Mouse (Mus musculus): ENCODE results near the gene Csnk1d. TPM values are rescaled to one million over a fixed set of nuclear protein-coding genes. Genes with fewer than 3 reads are reported as not detected.

Gene Csnk1d
- 132 and 133 TPM in 2 replicates for polyA plus RNA-seq (2015; fragmentation: Nextera tagmentation; extraction: Ambion mirVana)

DNA sequence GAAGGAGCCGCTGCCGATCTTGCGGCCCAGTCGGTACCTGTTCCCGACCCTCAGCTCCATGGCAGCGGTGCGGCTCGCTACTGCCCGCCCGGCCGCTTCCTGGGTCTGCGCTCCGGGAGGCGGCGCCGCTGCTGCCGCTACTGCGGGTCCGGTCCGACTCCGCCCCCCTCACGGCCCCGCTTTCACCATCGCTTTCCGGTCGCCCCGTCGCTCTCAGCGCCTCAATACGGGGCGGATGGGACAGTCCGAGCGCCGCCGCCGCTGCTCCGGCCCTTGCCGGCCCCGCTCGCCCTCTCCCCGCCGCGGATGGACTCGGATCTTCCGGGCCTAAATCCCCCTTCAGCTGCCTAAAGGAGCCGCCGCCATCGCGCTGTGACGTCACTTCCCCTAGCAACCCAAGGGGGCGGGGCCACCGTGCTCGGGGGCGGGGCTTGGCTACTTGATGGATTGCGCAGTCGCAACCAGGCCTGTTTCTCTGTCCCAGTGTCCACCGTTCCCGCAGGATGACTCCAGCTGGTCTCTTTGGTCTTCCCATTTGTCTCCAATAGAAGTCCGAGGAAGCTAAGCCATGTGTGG, at the start of gene Csnk1d:
Gene Csnk1d (minus strand): TSS at position 380 of the 576 bp plus-strand sequence.
- ATAC-seq (ENCODE audit: borderline replicate concordance, extremely low read depth, low FRiP score, low TSS enrichment): peak; percentile 89
- H3K27ac ChIP-seq: peak within 1 kb of the TSS; percentile 91
- H3K27me3 ChIP-seq: no peaks in the 10 kb centered on the region
- H3K9me3 ChIP-seq: no peaks in the 10 kb centered on the region
- peaks cover 2% of the 10 kb centered on the region; the same call in 1 of the 2 replicates for H3K36me3 ChIP-seq
- under 1% methylated on average over 59 of the region's 59 CpGs for WGBS
- H3K9ac ChIP-seq: peak within 1 kb of the TSS; percentile 100
- peak within 1 kb of the TSS; percentile 83 for H3K4me3 ChIP-seq
- peak within 1 kb of the TSS; percentile 63 for H3K4me2 ChIP-seq
- H3K4me1 ChIP-seq: peaks cover 35% of the 10 kb centered on the region

DNA sequence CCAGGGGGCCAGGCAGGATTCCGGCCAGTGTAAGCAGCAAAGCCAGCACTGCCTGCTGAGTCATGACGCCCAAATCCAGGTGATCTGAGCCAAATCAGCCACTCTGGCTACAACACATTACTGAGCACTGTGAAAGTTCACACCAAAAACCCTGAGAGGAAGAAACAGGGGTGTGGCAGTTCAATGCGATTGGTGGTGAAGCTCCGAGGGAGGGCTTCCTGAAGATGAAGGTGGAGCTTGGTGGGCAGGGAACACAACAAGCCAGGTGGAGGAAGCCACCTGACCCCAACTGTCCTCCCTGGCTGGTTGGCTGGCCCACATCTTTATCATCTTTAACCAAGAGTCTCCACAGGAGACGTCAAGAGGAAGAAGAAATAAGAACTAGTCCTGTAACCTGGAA, 48.2 kb upstream of the Csnk1d start, which contains the start of gene Cd7:
Gene Cd7 (minus strand): TSS at position 117 of the 400 bp plus-strand sequence.
- ATAC-seq (ENCODE audit: borderline replicate concordance, extremely low read depth, low FRiP score, low TSS enrichment): no peak
- WGBS: 64% methylated on average over 5 of the region's 5 CpGs

DNA sequence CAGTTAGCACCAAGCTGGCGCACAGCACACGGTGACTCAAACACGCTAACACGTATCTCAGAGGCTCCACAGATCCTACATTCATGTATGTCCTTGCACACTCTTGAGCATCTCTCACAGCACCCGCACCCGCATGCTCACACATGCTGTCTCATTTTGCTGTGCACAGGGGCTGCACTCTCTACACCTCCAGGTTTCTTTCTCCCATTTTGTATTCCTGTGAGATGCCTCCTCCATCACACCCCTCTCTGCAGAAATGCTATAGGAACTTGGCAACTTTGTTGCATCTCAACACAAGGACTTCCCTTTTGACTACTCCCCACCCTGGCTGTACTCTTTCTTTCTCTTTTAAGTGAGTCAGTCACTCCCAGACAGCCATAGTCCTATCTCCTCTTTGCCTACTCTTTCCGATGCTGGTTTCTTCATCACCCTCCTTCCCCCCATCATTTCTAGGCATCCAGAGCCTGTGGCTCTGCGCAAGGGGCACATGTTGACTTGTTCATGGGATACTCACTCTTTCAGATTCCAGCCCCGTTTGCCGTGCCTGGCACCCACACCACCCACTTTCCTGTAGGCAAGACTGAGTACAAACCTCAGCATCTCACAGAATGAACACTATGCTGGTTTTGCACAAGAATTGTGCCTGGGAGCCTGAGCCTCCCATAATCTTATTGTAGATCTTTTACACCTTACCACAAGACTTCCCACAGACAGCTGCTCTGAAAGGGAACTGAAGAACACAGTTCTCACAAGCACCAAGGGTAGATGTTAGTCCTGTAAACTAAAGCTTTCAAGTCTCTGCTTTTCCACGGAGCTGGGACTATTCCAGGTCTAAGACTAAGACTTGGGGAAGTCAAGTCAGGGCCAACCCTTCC, 47.5 kb upstream of the Csnk1d start:
- Histone ChIP-seq H3K36me3 (no peaks in the 10 kb centered on the region), H3K4me1 (no peaks in the 10 kb centered on the region), H3K4me2 (no peak overlapping the region), H3K4me3 (no peak overlapping the region), H3K27ac (no peak overlapping the region), H3K27me3 (no peaks in the 10 kb centered on the region; the same call in 1 of the 2 replicates), H3K9me3 (no peaks in the 10 kb centered on the region), H3K9ac (no peak overlapping the region)
- ATAC-seq (ENCODE audit: borderline replicate concordance, extremely low read depth, low FRiP score, low TSS enrichment): no peak
- 84% methylated on average over 11 of the region's 11 CpGs for WGBS

More for the DNA sequence above, 48.2 kb upstream of the Csnk1d start, which contains the start of gene Cd7:
- Histone ChIP-seq H3K4me1 (no peaks in the 10 kb centered on the region), H3K4me3 (no peak within 1 kb of the TSS), H3K36me3 (no peaks in the 10 kb centered on the region), H3K4me2 (no peak within 1 kb of the TSS), H3K9ac (no peak within 1 kb of the TSS), H3K27ac (no peak within 1 kb of the TSS), H3K9me3 (no peaks in the 10 kb centered on the region), H3K27me3 (no peaks in the 10 kb centered on the region; the same call in 1 of the 2 replicates)

DNA sequence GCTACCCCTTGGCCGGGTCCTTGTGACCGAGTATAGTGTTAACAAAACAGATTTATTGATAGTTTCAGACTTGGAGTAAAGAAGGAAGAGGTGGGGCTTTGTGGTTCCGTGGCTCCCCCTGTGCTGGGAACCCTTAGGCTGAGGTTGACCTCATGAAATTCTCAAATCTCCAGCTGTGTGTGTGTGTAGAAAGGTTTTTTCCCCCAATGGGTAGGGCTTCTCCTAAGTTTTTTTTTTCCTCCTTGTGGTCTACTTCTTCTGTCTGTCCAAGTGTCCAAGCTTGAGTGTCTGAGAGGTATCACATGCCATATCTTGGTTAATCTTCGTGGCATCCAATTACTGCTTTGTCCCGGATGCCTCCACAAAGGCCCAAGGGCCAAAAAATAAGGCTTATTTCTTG, 42.0 kb upstream of the Csnk1d start:
- no peaks in the 10 kb centered on the region for H3K36me3 ChIP-seq
- no peak overlapping the region for H3K27ac ChIP-seq
- H3K9me3 ChIP-seq: no peaks in the 10 kb centered on the region
- 75% methylated on average over 5 of the region's 5 CpGs for WGBS
- H3K4me2 ChIP-seq: no peak overlapping the region
- H3K4me3 ChIP-seq: no peak overlapping the region
- ATAC-seq (ENCODE audit: borderline replicate concordance, extremely low read depth, low FRiP score, low TSS enrichment): no peak
- no peak overlapping the region for H3K9ac ChIP-seq
- no peaks in the 10 kb centered on the region for H3K4me1 ChIP-seq
- H3K27me3 ChIP-seq: no peaks in the 10 kb centered on the region; the same call in 1 of the 2 replicates

DNA sequence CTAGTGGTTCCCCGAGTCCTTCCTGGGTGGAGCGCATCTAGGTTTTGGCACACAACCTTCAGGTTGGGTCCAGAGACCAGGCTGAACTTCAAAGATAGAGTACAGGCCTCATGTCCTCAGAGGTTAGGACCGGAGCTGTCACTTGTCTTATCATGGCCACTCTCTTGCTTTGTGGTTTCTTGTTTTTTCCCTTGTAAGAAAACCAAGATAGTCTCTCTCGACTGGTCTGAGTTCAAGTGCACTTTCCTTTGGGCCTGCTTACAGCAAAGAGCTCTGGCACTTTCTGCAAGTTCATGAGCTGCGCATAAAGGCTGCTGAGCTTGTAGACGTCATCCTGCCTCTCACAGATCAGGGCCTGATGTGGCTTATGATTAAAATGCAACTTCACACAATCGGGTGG, 36.1 kb upstream of the Csnk1d start:
- H3K36me3 ChIP-seq: no peaks in the 10 kb centered on the region
- H3K4me3 ChIP-seq: no peak overlapping the region
- H3K9ac ChIP-seq: no peak overlapping the region
- ATAC-seq (ENCODE audit: borderline replicate concordance, extremely low read depth, low FRiP score, low TSS enrichment): no peak
- no peaks in the 10 kb centered on the region for H3K9me3 ChIP-seq
- no peak overlapping the region for H3K4me2 ChIP-seq
- 79% methylated on average over 7 of the region's 7 CpGs for WGBS
- no peak overlapping the region for H3K27ac ChIP-seq
- H3K27me3 ChIP-seq: no peaks in the 10 kb centered on the region
- H3K4me1 ChIP-seq: no peaks in the 10 kb centered on the region

DNA sequence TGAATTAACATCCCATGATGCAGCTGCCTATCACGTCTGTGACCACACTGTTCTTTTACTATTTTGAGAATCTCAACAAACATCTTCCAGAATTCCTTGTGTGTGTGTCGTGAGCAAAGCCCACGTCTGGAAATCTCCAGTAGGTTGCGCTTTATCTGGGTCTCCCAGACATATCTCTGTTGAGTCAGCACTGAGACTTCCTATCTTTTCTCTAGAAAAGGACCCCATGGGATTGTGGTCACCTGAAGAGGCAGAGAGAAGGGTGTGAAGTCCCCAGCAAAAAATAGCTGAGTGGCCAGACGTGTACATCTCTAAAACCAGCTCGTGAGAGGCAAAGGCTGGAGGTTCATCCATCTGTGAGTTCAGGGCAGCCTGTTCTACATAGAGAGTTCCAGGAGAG, 33.0 kb upstream of the Csnk1d start:
- no peak for ATAC-seq (ENCODE audit: borderline replicate concordance, extremely low read depth, low FRiP score, low TSS enrichment)
- Histone ChIP-seq H3K4me3 (no peak overlapping the region), H3K4me1 (no peaks in the 10 kb centered on the region), H3K4me2 (no peak overlapping the region), H3K36me3 (no peaks in the 10 kb centered on the region), H3K27me3 (no peaks in the 10 kb centered on the region), H3K9me3 (no peaks in the 10 kb centered on the region), H3K9ac (no peak overlapping the region), H3K27ac (no peak overlapping the region)
- 60% methylated on average over 6 of the region's 6 CpGs for WGBS

DNA sequence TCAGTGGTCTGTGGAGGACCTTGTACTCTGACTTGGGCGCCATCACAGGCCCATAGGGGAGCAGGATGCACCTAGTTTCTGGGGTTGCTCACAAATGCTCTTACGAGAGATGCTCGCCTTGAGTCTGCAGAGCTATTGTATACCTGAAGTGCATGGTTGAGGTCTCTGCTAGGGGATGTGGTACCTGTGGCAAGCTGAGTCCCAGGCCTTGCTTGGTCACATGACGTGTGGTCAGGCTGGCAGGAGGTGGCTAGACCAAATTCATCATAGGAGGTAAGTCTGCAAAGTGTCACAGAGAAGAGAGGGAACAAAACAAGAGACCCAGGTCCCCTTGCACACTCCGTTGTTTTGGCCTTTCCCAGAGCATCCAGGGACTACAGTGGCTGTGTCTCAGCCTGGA, 28.4 kb upstream of the Csnk1d start:
- no peaks in the 10 kb centered on the region for H3K36me3 ChIP-seq
- 73% methylated on average over 5 of the region's 5 CpGs for WGBS
- no peak for ATAC-seq (ENCODE audit: borderline replicate concordance, extremely low read depth, low FRiP score, low TSS enrichment)
- H3K9me3 ChIP-seq: no peaks in the 10 kb centered on the region
- H3K27me3 ChIP-seq: no peaks in the 10 kb centered on the region
- H3K4me1 ChIP-seq: peaks cover 13% of the 10 kb centered on the region
- no peak overlapping the region for H3K27ac ChIP-seq
- H3K4me3 ChIP-seq: no peak overlapping the region
- H3K9ac ChIP-seq: no peak overlapping the region
- H3K4me2 ChIP-seq: no peak overlapping the region

DNA sequence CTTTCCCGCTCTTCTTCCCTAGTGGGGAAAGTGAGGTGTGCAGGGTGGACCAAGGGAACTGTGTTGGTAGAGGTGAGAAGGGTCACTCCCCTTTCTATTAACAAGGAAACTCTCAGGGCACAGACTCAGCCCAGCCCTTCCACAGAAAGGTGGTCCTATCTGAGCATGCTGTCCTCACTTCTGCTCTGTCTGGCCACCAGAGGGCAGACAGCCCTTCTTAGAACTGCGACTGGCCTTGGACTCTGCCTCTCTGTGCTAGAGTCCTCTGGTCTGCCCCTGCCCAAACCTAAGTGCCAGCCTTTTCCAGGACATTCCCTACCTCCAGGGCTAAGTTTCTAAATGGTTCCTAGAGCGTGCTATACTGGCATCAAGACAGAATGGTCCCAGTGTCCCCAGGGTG, 26.6 kb upstream of the Csnk1d start:
- H3K4me1 ChIP-seq: peaks cover 15% of the 10 kb centered on the region
- H3K27me3 ChIP-seq: no peaks in the 10 kb centered on the region
- no peak overlapping the region for H3K4me3 ChIP-seq
- H3K27ac ChIP-seq: no peak overlapping the region
- 0 out of 2 replicates have a peak, but pooled peaks have one; percentile 62 for ATAC-seq (ENCODE audit: borderline replicate concordance, extremely low read depth, low FRiP score, low TSS enrichment)
- H3K9ac ChIP-seq: no peak overlapping the region
- no peak overlapping the region for H3K4me2 ChIP-seq
- H3K9me3 ChIP-seq: no peaks in the 10 kb centered on the region
- H3K36me3 ChIP-seq: no peaks in the 10 kb centered on the region
- 35% methylated on average over 3 of the region's 3 CpGs for WGBS

DNA sequence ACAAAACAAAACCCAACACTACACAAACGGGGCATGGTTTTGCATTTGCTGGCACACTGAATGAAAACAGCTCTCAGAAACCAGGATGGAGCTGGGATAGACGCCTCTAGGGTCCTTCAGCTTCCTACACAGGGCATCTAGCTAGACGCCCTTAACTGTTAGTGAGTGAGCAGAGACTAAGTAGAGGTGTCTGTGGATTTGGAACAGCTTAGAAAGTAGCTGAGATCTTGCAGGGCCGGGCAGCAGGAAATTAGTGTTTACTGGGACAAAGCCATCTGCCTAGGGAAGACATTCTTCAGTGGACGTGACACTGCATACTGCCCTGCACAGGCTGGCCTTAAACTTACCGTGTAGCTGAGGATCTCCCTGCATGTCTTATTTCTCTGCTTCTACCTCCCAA, 24.3 kb upstream of the Csnk1d start:
- Histone ChIP-seq H3K4me2 (peak overlapping the region; percentile 57; the same call in 1 of the 2 replicates), H3K4me1 (peaks cover 15% of the 10 kb centered on the region), H3K36me3 (no peaks in the 10 kb centered on the region), H3K9ac (no peak overlapping the region), H3K27me3 (no peaks in the 10 kb centered on the region), H3K4me3 (no peak overlapping the region), H3K27ac (peak overlapping the region; percentile 42), H3K9me3 (no peaks in the 10 kb centered on the region)
- peak; percentile 44; the same call in 1 of the 2 replicates for ATAC-seq (ENCODE audit: borderline replicate concordance, extremely low read depth, low FRiP score, low TSS enrichment)
- 19% methylated on average over 6 of the region's 6 CpGs for WGBS

DNA sequence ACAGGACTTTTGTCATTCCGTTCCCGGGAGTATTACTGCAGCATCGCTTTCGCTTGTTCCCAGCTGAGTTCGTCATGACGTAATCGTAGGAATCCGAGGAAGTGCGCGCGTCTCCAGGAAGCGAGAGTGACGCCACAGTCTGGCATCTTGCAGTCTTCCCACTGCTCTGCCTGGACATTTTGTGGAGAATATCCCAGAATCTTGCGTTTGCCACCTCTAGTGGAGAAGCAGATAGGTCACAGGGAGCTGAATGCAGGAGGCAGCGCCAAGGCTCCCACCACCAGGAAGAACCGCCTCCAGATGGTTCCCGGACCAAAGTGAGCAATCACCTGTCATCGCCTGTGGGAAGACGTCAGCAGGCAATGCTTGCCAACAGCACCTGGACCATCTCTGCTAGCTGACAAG, 23.8 kb upstream of the Csnk1d start:
- Histone ChIP-seq H3K4me1 (peaks cover 15% of the 10 kb centered on the region), H3K36me3 (no peaks in the 10 kb centered on the region), H3K9me3 (no peaks in the 10 kb centered on the region), H3K27ac (0 out of 2 replicates have a peak overlapping the region, but pooled peaks have one; percentile 24), H3K9ac (peak overlapping the region; percentile 26), H3K4me2 (peak overlapping the region; percentile 57), H3K27me3 (no peaks in the 10 kb centered on the region), H3K4me3 (peak overlapping the region; percentile 29)
- WGBS: 24% methylated on average over 19 of the region's 19 CpGs
- peak; percentile 36; the same call in 1 of the 2 replicates for ATAC-seq (ENCODE audit: borderline replicate concordance, extremely low read depth, low FRiP score, low TSS enrichment)

DNA sequence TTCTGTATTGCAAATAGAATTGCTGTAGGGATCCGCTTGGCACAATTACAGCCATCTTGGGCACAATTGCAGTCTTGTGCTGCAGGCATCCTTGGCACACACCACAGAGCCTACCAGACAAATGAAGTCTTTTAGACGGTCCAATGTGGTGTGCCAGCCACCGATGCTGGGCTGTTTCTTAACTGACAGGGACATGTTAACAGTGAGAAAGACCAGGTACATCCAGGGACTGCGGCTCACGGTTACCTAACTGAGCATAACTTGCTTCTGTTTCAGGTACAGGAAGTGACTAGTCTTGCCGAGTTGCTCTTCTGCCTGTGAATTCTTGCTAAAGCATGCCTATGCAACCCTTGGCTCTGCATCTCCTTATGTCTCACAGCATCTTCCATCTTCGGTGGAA, 22.5 kb upstream of the Csnk1d start:
- WGBS: 75% methylated on average over 7 of the region's 7 CpGs
- Histone ChIP-seq H3K4me3 (no peak overlapping the region), H3K27me3 (no peaks in the 10 kb centered on the region), H3K9me3 (no peaks in the 10 kb centered on the region), H3K36me3 (no peaks in the 10 kb centered on the region), H3K4me1 (peaks cover 15% of the 10 kb centered on the region), H3K9ac (no peak overlapping the region), H3K27ac (no peak overlapping the region), H3K4me2 (no peak overlapping the region)
- no peak for ATAC-seq (ENCODE audit: borderline replicate concordance, extremely low read depth, low FRiP score, low TSS enrichment)
